Mouse (Mus musculus) stomach, embryonic 14.5 days (tissue): ENCODE measurements at regions not wholly inside any gene's neighbourhood (a gene's known extent, or its start where the extent isn't known, plus 50 kb on each side); places are given as distances from the start of the nearest gene placed in this dataset.

ENCODE experiments used
- ATAC-seq: fragments of 200-750 bp; cut with Nextera tagmentation; 2 replicates; pipeline ENCODE4 v1.8.0; 2017; ENCODE audit warnings: low read depth, moderate TSS enrichment; ENCODE audit not compliant: insufficient number of reproducible peaks, insufficient read depth, low FRiP score
- H3K27ac ChIP-seq: fragments of 300-500 bp; sonication (generic); 2 replicates; pipeline ENCODE4 v1.5.1; 2014; ENCODE audit warnings: mild to moderate bottlenecking, low read length, moderate library complexity, mixed read lengths
- H3K27me3 ChIP-seq: fragments of 300-500 bp; sonication (generic); 2 replicates; pipeline ENCODE4 v1.6.1; 2014; ENCODE audit warnings: low read length, control low read depth, mixed read lengths; ENCODE audit not compliant: control insufficient read depth, insufficient read depth
- H3K36me3 ChIP-seq: fragments of 300-500 bp; sonication (generic); 2 replicates; pipeline ENCODE4 v1.6.1; 2014; ENCODE audit warnings: mild to moderate bottlenecking, control low read depth, low read length, moderate library complexity, mixed read lengths; ENCODE audit not compliant: control insufficient read depth, insufficient read depth
- H3K4me1 ChIP-seq: fragments of 300-500 bp; sonication (generic); 2 replicates; pipeline ENCODE4 v1.6.1; 2014; ENCODE audit warnings: low read length, control low read depth, mixed read lengths; ENCODE audit not compliant: control insufficient read depth, insufficient read depth
- H3K4me2 ChIP-seq: fragments of 300-500 bp; sonication (generic); replicated peaks from 2 replicates; pipeline ENCODE4 v1.6.1; 2014; ENCODE audit warnings: low read depth, low read length, control low read depth
- H3K4me3 ChIP-seq: fragments of 300-500 bp; sonication (generic); 2 replicates; pipeline ENCODE4 v1.5.1; 2014; ENCODE audit warnings: low read depth, low read length, control low read depth
- H3K9ac ChIP-seq: fragments of 300-500 bp; sonication (generic); replicated peaks from 2 replicates; pipeline ENCODE4 v1.6.1; 2014; ENCODE audit warnings: low read depth, mild to moderate bottlenecking, control low read depth, low read length, moderate library complexity, mixed read lengths
- H3K9me3 ChIP-seq: fragments of 300-500 bp; sonication (generic); 2 replicates; pipeline ENCODE4 v1.6.1; 2016; ENCODE audit warnings: low read depth, low read length, control low read depth; ENCODE audit not compliant: control insufficient read depth
- WGBS: fragments of 180-500 bp; shearing (Covaris S2); extraction: QIAGEN DNeasy Blood & Tissue Kit; methylation state at CpG from one replicate; pipeline ENCODE4 v1.1.7; 2014; 5-methylcytosine and 5-hydroxymethylcytosine counted together

GRCm38 (mm10) chr6:127337398-127337871 is 109.2 kb upstream of the Parp11 start:
- Histone ChIP-seq H3K9ac (no peak overlapping the region), H3K36me3 (no peaks in the 10 kb centered on the region), H3K4me2 (no peak overlapping the region), H3K4me1 (peaks cover 22% of the 10 kb centered on the region), H3K27ac (no peak overlapping the region; the same call in 1 of the 2 replicates), H3K4me3 (no peak overlapping the region), H3K27me3 (no peaks in the 10 kb centered on the region), H3K9me3 (no peaks in the 10 kb centered on the region)
- no peak for ATAC-seq
- WGBS, result 40% methylated on average over 15 of the region's 15 CpGs

GRCm38 (mm10) chr6:127338412-127338811 is 108.2 kb upstream of the Parp11 start:
- 16% methylated on average over 6 of the region's 6 CpGs for WGBS
- no peaks in the 10 kb centered on the region for H3K9me3 ChIP-seq
- no peaks in the 10 kb centered on the region for H3K27me3 ChIP-seq
- no peaks in the 10 kb centered on the region for H3K36me3 ChIP-seq
- H3K9ac ChIP-seq, result no peak overlapping the region
- no peak overlapping the region for H3K4me2 ChIP-seq
- H3K4me1 ChIP-seq, result peaks cover 22% of the 10 kb centered on the region
- no peak overlapping the region for H3K4me3 ChIP-seq
- no peak overlapping the region for H3K27ac ChIP-seq
- ATAC-seq, result no peak

- H3K9ac ChIP-seq, result no peak overlapping the region
- no peaks in the 10 kb centered on the region for H3K27me3 ChIP-seq
- no peak overlapping the region for H3K27ac ChIP-seq
- H3K4me1 ChIP-seq, result peaks cover 17% of the 10 kb centered on the region
- WGBS, result 83% methylated on average over 3 of the region's 3 CpGs
- no peaks in the 10 kb centered on the region for H3K9me3 ChIP-seq
- H3K4me3 ChIP-seq, result no peak overlapping the region
- no peaks in the 10 kb centered on the region for H3K36me3 ChIP-seq
- no peak overlapping the region for H3K4me2 ChIP-seq
- 0 out of 2 replicates have a peak, but pooled peaks have one; percentile 16 for ATAC-seq
Measured at GRCm38 (mm10) chr6:127341604-127342003, 105.0 kb upstream of the Parp11 start.

- H3K27ac ChIP-seq, result peak overlapping the region; percentile 34
Measured at GRCm38 (mm10) chr6:127348770-127349409, 97.8 kb upstream of the Parp11 start.

GRCm38 (mm10) chr6:127349479-127350110 is 97.0 kb upstream of the Parp11 start:
- Histone ChIP-seq H3K27ac (peak overlapping the region; percentile 48), H3K9ac (no peak overlapping the region)

More at GRCm38 (mm10) chr6:127348770-127349409, 97.8 kb upstream of the Parp11 start:
- Histone ChIP-seq H3K4me2 (no peak overlapping the region; the same call in 1 of the 2 replicates), H3K9ac (no peak overlapping the region), H3K36me3 (no peaks in the 10 kb centered on the region), H3K4me3 (no peak overlapping the region), H3K4me1 (peaks cover 12% of the 10 kb centered on the region), H3K9me3 (no peaks in the 10 kb centered on the region), H3K27me3 (no peaks in the 10 kb centered on the region)
- ATAC-seq, result peak; percentile 49; the same call in 1 of the 2 replicates
- 47% methylated on average over 9 of the region's 9 CpGs for WGBS

GRCm38 (mm10) chr6:127351691-127352090 is 94.9 kb upstream of the Parp11 start:
- Histone ChIP-seq H3K4me3 (no peak overlapping the region), H3K27ac (no peak overlapping the region), H3K9me3 (no peaks in the 10 kb centered on the region), H3K36me3 (no peaks in the 10 kb centered on the region), H3K4me2 (no peak overlapping the region), H3K4me1 (peaks cover 12% of the 10 kb centered on the region), H3K9ac (no peak overlapping the region), H3K27me3 (no peaks in the 10 kb centered on the region)
- 74% methylated on average over 5 of the region's 5 CpGs for WGBS
- ATAC-seq, result no peak

More at GRCm38 (mm10) chr6:127349479-127350110, 97.0 kb upstream of the Parp11 start:
- Histone ChIP-seq H3K4me2 (no peak overlapping the region), H3K4me1 (peaks cover 12% of the 10 kb centered on the region), H3K27me3 (no peaks in the 10 kb centered on the region), H3K4me3 (no peak overlapping the region), H3K36me3 (no peaks in the 10 kb centered on the region), H3K9me3 (no peaks in the 10 kb centered on the region)
- no peak; the same call in 1 of the 2 replicates for ATAC-seq
- WGBS, result 9% methylated on average over 12 of the region's 12 CpGs

GRCm38 (mm10) chr6:127355112-127355511 is 91.5 kb upstream of the Parp11 start:
- ATAC-seq, result no peak
- Histone ChIP-seq H3K9ac (no peak overlapping the region), H3K4me2 (no peak overlapping the region), H3K4me3 (no peak overlapping the region), H3K4me1 (no peaks in the 10 kb centered on the region; the same call in 1 of the 2 replicates), H3K27me3 (no peaks in the 10 kb centered on the region), H3K9me3 (no peaks in the 10 kb centered on the region), H3K36me3 (no peaks in the 10 kb centered on the region), H3K27ac (no peak overlapping the region)
- WGBS, result 62% methylated on average over 6 of the region's 6 CpGs

GRCm38 (mm10) chr6:127356442-127356841 is 90.2 kb upstream of the Parp11 start:
- H3K27ac ChIP-seq, result no peak overlapping the region; the same call in 1 of the 2 replicates
- 39% methylated on average over 8 of the region's 8 CpGs for WGBS
- ATAC-seq, result no peak

More at GRCm38 (mm10) chr6:127356442-127356841, 90.2 kb upstream of the Parp11 start:
- H3K4me3 ChIP-seq, result no peak overlapping the region
- H3K4me2 ChIP-seq, result no peak overlapping the region
- H3K36me3 ChIP-seq, result no peaks in the 10 kb centered on the region
- no peaks in the 10 kb centered on the region for H3K4me1 ChIP-seq
- H3K27me3 ChIP-seq, result no peaks in the 10 kb centered on the region
- no peak overlapping the region for H3K9ac ChIP-seq
- no peaks in the 10 kb centered on the region for H3K9me3 ChIP-seq
